Mouse (Mus musculus) megakaryocyte, embryonic 14.5 days (primary cell): Measurements from ENCODE around the gene Phox2b. TPM values are rescaled to one million over a fixed set of nuclear protein-coding genes. Genes with fewer than 3 reads are reported as not detected.

ENCODE experiments used
- H3K27me3 ChIP-seq: replicated peaks from 2 replicates; pipeline ENCODE3; 2012; ENCODE audit warnings: inconsistent platforms
- H3K36me3 ChIP-seq: replicated peaks from 2 replicates; pipeline ENCODE3; 2012; ENCODE audit warnings: low read length, inconsistent platforms, mixed read lengths
- H3K4me1 ChIP-seq: 2 replicates; pipeline ENCODE4 v1.6.1; 2012; ENCODE audit warnings: inconsistent platforms
- H3K4me3 ChIP-seq: replicated peaks from 2 replicates; pipeline ENCODE3; 2012; ENCODE audit warnings: moderate library complexity, mild to moderate bottlenecking, inconsistent platforms
- H3K9me3 ChIP-seq: 2 replicates; pipeline ENCODE4 v1.6.1; 2012; ENCODE audit warnings: inconsistent platforms
- FLI1 ChIP-seq: IDR thresholded peaks from 2 replicates; pipeline ENCODE4 v1.6.1; 2012; ENCODE audit warnings: low read length, inconsistent platforms, mixed read lengths
- GATA1 ChIP-seq: IDR thresholded peaks from 3 replicates; pipeline ENCODE4 v1.6.1; 2012; ENCODE audit warnings: mixed read lengths, low read length, inconsistent platforms, borderline replicate concordance
- polyA plus RNA-seq: library from polyadenylated mRNA; stranded (reverse); fragments of >175 nt; gene quantifications from 2 replicates; pipeline ENCODE4 v1.2.3, GENCODE M21; 2012; ENCODE audit warnings: low replicate concordance; ENCODE audit not compliant: insufficient read depth

Phox2b gene
- polyA plus RNA-seq, 1 experiment, result 0.02 TPM

DNA sequence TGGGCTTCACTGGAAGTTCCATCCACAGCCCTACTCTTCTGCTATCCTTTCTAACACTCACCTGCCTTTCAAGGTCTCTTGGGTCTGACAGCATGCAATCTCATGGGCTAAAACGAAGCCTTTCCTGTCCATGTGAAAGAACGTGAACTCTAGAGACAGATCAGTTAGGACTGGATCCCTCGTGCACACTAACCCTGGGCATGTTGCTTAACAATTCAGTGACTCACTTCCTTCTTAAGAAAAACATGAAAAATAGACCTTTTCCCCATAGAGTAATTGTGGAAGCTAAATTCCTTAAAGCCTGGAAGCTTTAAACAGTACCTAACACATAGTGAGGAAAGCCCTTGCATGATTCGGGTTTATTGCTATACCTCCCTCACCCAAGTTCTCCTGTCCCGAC, 8.2 kb downstream of the Phox2b start:
- TF ChIP-seq FLI1, result no peak
- TF ChIP-seq GATA1, result no peak
- H3K4me3 ChIP-seq, result no peak overlapping the region
- H3K36me3 ChIP-seq, result no peaks in the 10 kb centered on the region
- H3K27me3 ChIP-seq, result peaks cover 54% of the 10 kb centered on the region
- no peaks in the 10 kb centered on the region for H3K9me3 ChIP-seq
- peaks cover 9% of the 10 kb centered on the region for H3K4me1 ChIP-seq

DNA sequence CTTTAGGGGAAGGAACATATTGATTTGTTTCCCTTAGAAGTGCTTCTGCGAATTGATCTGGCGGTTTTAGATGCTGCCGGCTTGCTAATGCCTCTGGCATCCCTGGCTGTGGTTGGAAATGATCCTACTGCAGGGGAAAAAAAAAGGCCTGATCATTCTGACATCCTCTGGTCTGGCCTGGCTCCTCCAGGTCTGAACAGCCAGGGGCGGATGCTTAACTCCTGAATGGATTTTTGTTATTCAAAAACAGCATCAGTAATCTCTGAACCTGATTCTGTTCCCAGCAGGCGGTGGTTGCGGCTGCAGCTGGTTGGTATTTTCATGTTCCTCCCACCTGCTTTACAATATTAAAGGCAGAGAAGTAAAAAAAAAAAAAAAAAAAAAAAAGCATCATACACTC, 16.0 kb downstream of the Phox2b start:
- Histone ChIP-seq H3K9me3 (peaks cover 21% of the 10 kb centered on the region), H3K4me1 (no peaks in the 10 kb centered on the region), H3K27me3 (peaks cover 5% of the 10 kb centered on the region), H3K36me3 (no peaks in the 10 kb centered on the region), H3K4me3 (no peak overlapping the region)
- TF ChIP-seq GATA1 (no peak), FLI1 (no peak)

- Histone ChIP-seq H3K4me3 (no peak overlapping the region), H3K9me3 (0 out of 2 replicates have a peak, but pooled peaks cover 2% of the 10 kb centered on the region), H3K27me3 (no peaks in the 10 kb centered on the region), H3K4me1 (no peaks in the 10 kb centered on the region), H3K36me3 (no peaks in the 10 kb centered on the region)
- TF ChIP-seq FLI1 (no peak), GATA1 (no peak)
Observed at GRCm38 (mm10) chr5:67063596-67063995, 35.5 kb downstream of the Phox2b start.

DNA sequence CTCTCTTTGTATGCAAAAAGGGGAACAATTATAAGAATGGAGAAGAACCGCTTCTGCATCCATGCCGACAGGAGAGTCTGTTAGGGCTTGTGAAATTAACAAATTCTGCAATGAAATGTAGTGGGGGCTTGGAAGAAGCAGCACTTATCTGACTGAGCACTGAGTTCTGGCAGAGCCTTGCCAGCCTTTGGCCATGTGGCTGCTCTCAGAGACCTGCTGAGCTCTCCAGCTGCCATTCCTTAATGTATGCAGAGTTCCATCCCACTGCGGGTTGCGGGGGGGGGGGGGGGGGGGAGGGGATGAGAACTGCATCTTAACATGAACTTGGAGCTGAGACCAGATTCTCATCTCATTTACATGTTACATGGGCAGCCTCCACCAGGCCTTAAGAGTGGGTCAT, 38.6 kb downstream of the Phox2b start:
- Histone ChIP-seq H3K36me3 (no peaks in the 10 kb centered on the region), H3K9me3 (peaks cover 12% of the 10 kb centered on the region; the same call in 1 of the 2 replicates), H3K4me1 (no peaks in the 10 kb centered on the region), H3K4me3 (no peak overlapping the region), H3K27me3 (peaks cover 2% of the 10 kb centered on the region)
- TF ChIP-seq GATA1 (no peak), FLI1 (no peak)

- H3K4me3 ChIP-seq, result no peak overlapping the region
- no peak for TF ChIP-seq FLI1
- TF ChIP-seq GATA1, result no peak
- H3K27me3 ChIP-seq, result peaks cover 2% of the 10 kb centered on the region
- no peaks in the 10 kb centered on the region for H3K36me3 ChIP-seq
- peaks cover 11% of the 10 kb centered on the region; the same call in 1 of the 2 replicates for H3K9me3 ChIP-seq
- H3K4me1 ChIP-seq, result no peaks in the 10 kb centered on the region
Observed at GRCm38 (mm10) chr5:67057803-67058202, 41.3 kb downstream of the Phox2b start.

DNA sequence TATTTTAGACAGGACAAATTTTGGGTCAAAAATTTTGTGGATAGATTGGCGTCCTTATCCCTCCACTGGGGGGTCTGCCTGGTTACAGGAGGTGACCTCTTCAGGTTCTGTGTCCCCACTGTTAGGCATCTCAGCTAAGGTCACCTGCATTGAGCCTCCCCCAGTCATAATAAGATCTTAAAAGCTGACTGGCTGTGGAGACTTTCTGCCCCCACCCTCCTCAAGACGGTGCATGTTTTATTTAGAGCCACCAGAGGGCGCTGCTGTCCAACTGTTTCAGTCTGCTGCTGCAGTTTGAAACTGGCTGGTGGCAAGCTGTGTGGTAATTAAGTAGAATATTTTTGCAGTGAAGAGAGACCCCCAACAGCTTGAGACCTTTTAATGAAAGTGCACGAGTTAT, 51.1 kb downstream of the Phox2b start:
- Histone ChIP-seq H3K4me3 (no peak overlapping the region), H3K9me3 (no peaks in the 10 kb centered on the region), H3K4me1 (no peaks in the 10 kb centered on the region), H3K36me3 (no peaks in the 10 kb centered on the region), H3K27me3 (peaks cover 11% of the 10 kb centered on the region)
- TF ChIP-seq GATA1 (no peak), FLI1 (no peak)

Other genes starting within 250 kb of the Phox2b start
- gene Tmem33, start 161.3 kb upstream of the Phox2b start, polyA plus RNA-seq, result 70.2 and 120 TPM in 2 replicates
- gene Slc30a9, start 207.7 kb upstream of the Phox2b start, polyA plus RNA-seq, result 0.68 and 4.5 TPM in 2 replicates